Mouse (Mus musculus) liver, embryonic 12.5 days (tissue): ENCODE data around the gene Ttc33. TPM values are rescaled to one million over a fixed set of nuclear protein-coding genes. Genes with fewer than 3 reads are reported as not detected.
"Not testable (repeated sequence)": the region's sequence is repeated elsewhere in the genome, so short reads cannot be mapped to it uniquely, and the experiment has no call there.

ENCODE experiments used
- ATAC-seq: fragments of 200-750 bp; cut with Nextera tagmentation; 2 replicates; pipeline ENCODE4 v1.8.0; 2017; ENCODE audit warnings: moderate number of reproducible peaks, mild to moderate bottlenecking, moderate library complexity
- H3K27ac ChIP-seq: fragments of 300-500 bp; sonication (generic); 2 replicates; pipeline ENCODE4 v1.5.1; 2016; ENCODE audit warnings: mild to moderate bottlenecking
- H3K27me3 ChIP-seq: fragments of 300-500 bp; sonication (generic); replicated peaks from 2 replicates; pipeline ENCODE4 v1.6.1; 2016; ENCODE audit warnings: mild to moderate bottlenecking, moderate library complexity
- H3K36me3 ChIP-seq: fragments of 300-500 bp; sonication (generic); 2 replicates; pipeline ENCODE4 v1.6.1; 2016; ENCODE audit warnings: mild to moderate bottlenecking, moderate library complexity
- H3K4me1 ChIP-seq: fragments of 300-500 bp; sonication (generic); 2 replicates; pipeline ENCODE4 v1.6.1; 2016
- H3K4me2 ChIP-seq: fragments of 300-500 bp; sonication (generic); 2 replicates; pipeline ENCODE4 v1.6.1; 2016; ENCODE audit warnings: mild to moderate bottlenecking, moderate library complexity
- H3K4me3 ChIP-seq: fragments of 300-500 bp; sonication (generic); 2 replicates; pipeline ENCODE4 v1.5.1; 2016; ENCODE audit warnings: mild to moderate bottlenecking, moderate library complexity
- H3K9ac ChIP-seq: fragments of 300-500 bp; sonication (generic); 2 replicates; pipeline ENCODE4 v1.6.1; 2016; ENCODE audit warnings: mild to moderate bottlenecking, moderate library complexity
- H3K9me3 ChIP-seq: fragments of 300-500 bp; sonication (generic); replicated peaks from 2 replicates; pipeline ENCODE4 v1.6.1; 2016; ENCODE audit warnings: mild to moderate bottlenecking, moderate library complexity
- WGBS: fragments of 180-500 bp; shearing (Covaris S2); methylation state at CpG from one replicate; pipeline ENCODE4 v1.1.7; 2016; ENCODE audit not compliant: insufficient replicate concordance; 5-methylcytosine and 5-hydroxymethylcytosine counted together
- polyA plus RNA-seq: library from polyadenylated mRNA; unstranded; fragments of >200 nt; fragmentation: Nextera tagmentation; extraction: Ambion mirVana; gene quantifications from 2 replicates; pipeline ENCODE4 v1.2.1, GENCODE M21; 2016

Ttc33 gene
- polyA plus RNA-seq, 1 experiment from 2014 or later, result 18.9 TPM

DNA sequence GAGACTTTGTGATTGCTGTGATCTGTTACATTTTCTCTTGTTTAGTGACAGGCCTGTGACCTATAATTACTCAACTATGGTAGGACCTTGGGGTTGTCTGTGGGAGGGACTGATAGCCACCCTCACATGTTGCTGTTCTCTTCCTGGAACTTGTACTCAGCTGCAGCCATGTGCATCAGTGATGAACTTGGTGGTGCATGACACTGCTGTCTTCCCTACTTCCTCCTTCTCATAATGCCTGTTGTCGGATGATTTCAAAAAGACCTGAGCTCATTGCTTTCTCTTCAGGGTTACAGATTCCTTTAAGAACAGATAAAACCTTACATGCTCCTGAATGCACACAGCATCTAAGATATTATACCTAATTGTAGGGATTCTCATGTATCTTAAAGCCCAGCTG lies 2.7 kb downstream of the Ttc33 start:
- ATAC-seq, result no peak
- Histone ChIP-seq H3K27ac (no peak overlapping the region), H3K9me3 (no peaks in the 10 kb centered on the region), H3K9ac (no peak overlapping the region), H3K36me3 (peaks cover 31% of the 10 kb centered on the region), H3K4me2 (no peak overlapping the region), H3K4me3 (no peak overlapping the region), H3K27me3 (no peaks in the 10 kb centered on the region), H3K4me1 (peaks cover 34% of the 10 kb centered on the region)
- 50% methylated on average over 1 of the region's 1 CpGs for WGBS

DNA sequence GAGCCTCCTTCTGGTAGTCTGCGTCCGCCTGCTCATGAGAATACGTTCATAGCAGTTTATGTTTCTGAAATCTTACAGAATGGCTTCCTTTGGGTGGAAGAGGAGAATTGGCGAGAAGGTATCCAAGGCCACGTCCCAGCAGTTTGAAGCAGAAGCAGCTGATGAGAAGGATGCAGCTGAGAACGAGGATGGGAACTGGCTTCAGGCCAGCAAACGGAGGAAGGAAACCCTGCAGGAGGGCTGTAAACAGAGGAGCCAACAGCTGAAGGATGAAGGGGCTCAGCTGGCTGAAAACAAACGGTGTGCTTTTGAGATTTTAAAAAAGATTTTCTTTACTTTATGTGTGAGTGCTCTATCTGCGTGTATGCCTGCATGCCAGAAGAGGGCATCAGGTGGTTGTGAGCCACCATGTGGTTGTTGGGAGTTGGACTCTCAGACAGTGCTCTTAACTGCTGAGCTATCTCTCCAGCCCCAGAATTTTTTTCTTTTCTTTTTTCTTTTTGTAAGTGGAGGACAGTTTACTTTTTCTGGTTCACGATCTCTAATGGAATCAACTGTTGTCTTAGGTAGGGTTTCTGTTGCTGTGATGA lies 4.3 kb downstream of the Ttc33 start:
- H3K9ac ChIP-seq, result no peak overlapping the region
- H3K4me3 ChIP-seq, result no peak overlapping the region
- peaks cover 32% of the 10 kb centered on the region for H3K4me1 ChIP-seq
- no peaks in the 10 kb centered on the region for H3K9me3 ChIP-seq
- H3K36me3 ChIP-seq, result peaks cover 31% of the 10 kb centered on the region
- H3K27ac ChIP-seq, result no peak overlapping the region
- 70% methylated on average over 10 of the region's 10 CpGs for WGBS
- ATAC-seq, result no peak
- H3K27me3 ChIP-seq, result no peaks in the 10 kb centered on the region
- H3K4me2 ChIP-seq, result no peak overlapping the region

DNA sequence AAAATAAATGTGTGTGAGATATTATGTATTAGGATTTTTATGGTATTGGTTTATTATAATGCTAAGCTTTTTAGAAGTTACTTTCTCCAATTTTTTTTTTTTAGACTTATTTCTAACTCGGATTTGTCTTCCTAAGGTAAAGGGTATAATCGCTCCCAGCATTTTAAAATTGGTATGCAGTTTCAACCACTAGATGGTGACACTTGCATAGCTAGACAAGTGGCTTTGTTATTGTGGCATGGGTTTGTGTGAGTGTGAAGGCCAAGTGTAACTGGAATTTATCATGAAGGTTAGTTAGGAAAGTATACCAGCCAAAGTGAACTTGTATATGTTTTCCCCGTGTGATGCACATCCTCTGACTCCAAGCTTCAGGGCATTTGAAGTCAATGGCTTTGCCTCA lies 8.5 kb downstream of the Ttc33 start:
- no peak overlapping the region for H3K4me2 ChIP-seq
- no peak overlapping the region for H3K4me3 ChIP-seq
- 73% methylated on average over 3 of the region's 3 CpGs for WGBS
- H3K36me3 ChIP-seq, result peaks cover 31% of the 10 kb centered on the region
- no peak for ATAC-seq
- H3K4me1 ChIP-seq, result peaks cover 41% of the 10 kb centered on the region
- H3K9ac ChIP-seq, result no peak overlapping the region
- H3K27me3 ChIP-seq, result no peaks in the 10 kb centered on the region
- H3K27ac ChIP-seq, result no peak overlapping the region
- H3K9me3 ChIP-seq, result no peaks in the 10 kb centered on the region

- Histone ChIP-seq H3K9me3 (no peaks in the 10 kb centered on the region), H3K36me3 (peaks cover 30% of the 10 kb centered on the region), H3K27me3 (no peaks in the 10 kb centered on the region), H3K4me3 (no peak overlapping the region), H3K27ac (no peak overlapping the region; the same call in 1 of the 2 replicates), H3K9ac (no peak overlapping the region), H3K4me2 (no peak overlapping the region), H3K4me1 (peaks cover 41% of the 10 kb centered on the region)
- WGBS, result 70% methylated on average over 6 of the region's 6 CpGs
- ATAC-seq, result no peak; the same call in 1 of the 2 replicates
Observed at GRCm38 (mm10) chr15:5194446-5194845, 9.1 kb downstream of the Ttc33 start.

- Histone ChIP-seq H3K27ac (no peak overlapping the region), H3K9me3 (no peaks in the 10 kb centered on the region), H3K27me3 (no peaks in the 10 kb centered on the region), H3K9ac (no peak overlapping the region), H3K36me3 (peaks cover 26% of the 10 kb centered on the region), H3K4me1 (peaks cover 41% of the 10 kb centered on the region), H3K4me2 (no peak overlapping the region), H3K4me3 (no peak overlapping the region)
- 76% methylated on average over 9 of the region's 9 CpGs for WGBS
- ATAC-seq, result no peak
Observed at GRCm38 (mm10) chr15:5194931-5195330, 9.6 kb downstream of the Ttc33 start.

- peaks cover 20% of the 10 kb centered on the region for H3K36me3 ChIP-seq
- WGBS, result 21% methylated on average over 4 of the region's 4 CpGs
- peak; percentile 66 for ATAC-seq
- H3K4me3 ChIP-seq, result no peak overlapping the region
- no peaks in the 10 kb centered on the region for H3K27me3 ChIP-seq
- no peak overlapping the region for H3K9ac ChIP-seq
- peak overlapping the region; percentile 26 for H3K4me2 ChIP-seq
- peak overlapping the region; percentile 50 for H3K27ac ChIP-seq
- H3K4me1 ChIP-seq, result peaks cover 44% of the 10 kb centered on the region
- no peaks in the 10 kb centered on the region for H3K9me3 ChIP-seq
Observed at GRCm38 (mm10) chr15:5195987-5196514, 10.7 kb downstream of the Ttc33 start.

DNA sequence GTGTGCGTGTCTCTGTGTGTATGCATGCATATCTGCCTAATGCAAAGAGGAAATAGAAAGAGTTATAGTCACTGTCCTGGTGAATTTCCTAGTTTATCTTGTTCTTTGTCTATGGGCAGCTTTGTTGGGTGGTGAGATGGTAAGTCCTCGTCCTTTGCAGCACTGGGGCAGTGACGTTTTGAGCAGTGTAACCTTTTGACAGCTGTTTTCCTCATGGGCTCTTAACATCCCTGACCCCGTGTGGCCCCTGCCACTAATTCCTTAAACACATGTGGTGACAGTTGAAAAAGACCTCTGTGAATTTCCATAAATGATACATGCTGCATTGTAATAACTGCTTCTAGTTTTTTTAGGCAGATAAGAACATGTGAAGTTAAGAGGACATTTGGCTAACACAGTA lies 11.4 kb downstream of the Ttc33 start:
- Histone ChIP-seq H3K9me3 (no peaks in the 10 kb centered on the region), H3K27ac (no peak overlapping the region), H3K27me3 (no peaks in the 10 kb centered on the region), H3K36me3 (peaks cover 14% of the 10 kb centered on the region), H3K4me3 (no peak overlapping the region), H3K4me2 (no peak overlapping the region), H3K4me1 (peaks cover 48% of the 10 kb centered on the region), H3K9ac (no peak overlapping the region)
- no peak for ATAC-seq
- WGBS, result 54% methylated on average over 4 of the region's 4 CpGs

- H3K9ac ChIP-seq, result no peak overlapping the region
- no peak overlapping the region for H3K4me3 ChIP-seq
- H3K27ac ChIP-seq, result no peak overlapping the region
- H3K36me3 ChIP-seq, result peaks cover 3% of the 10 kb centered on the region; the same call in 1 of the 2 replicates
- no peaks in the 10 kb centered on the region for H3K27me3 ChIP-seq
- no peak for ATAC-seq
- 78% methylated on average over 9 of the region's 9 CpGs for WGBS
- no peak overlapping the region for H3K4me2 ChIP-seq
- no peaks in the 10 kb centered on the region for H3K9me3 ChIP-seq
- 0 out of 2 replicates have a peak, but pooled peaks cover 7% of the 10 kb centered on the region for H3K4me1 ChIP-seq
Observed at GRCm38 (mm10) chr15:5205222-5205621, 19.9 kb downstream of the Ttc33 start.

DNA sequence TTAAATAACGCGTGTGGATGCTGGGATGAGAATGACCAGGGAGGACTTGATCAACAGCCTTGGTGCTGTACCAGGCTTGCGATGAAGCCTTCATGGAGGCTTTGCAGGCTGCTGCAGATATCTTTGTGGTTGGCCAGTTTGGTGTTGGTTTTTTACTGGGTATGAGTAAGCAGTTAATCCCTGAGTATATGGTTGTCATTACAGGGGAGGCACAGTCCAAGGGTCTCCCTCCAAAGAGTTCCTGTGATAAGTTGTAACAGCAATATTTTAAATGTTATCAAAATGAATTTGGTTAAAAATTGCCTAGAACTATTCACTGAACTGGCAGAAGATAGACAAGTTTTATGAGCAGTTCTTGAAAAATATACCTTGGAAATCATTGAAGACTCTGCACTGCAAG lies 23.8 kb downstream of the Ttc33 start:
- H3K9me3 ChIP-seq, result no peaks in the 10 kb centered on the region
- peaks cover 11% of the 10 kb centered on the region; the same call in 1 of the 2 replicates for H3K36me3 ChIP-seq
- 77% methylated on average over 3 of the region's 3 CpGs for WGBS
- H3K4me1 ChIP-seq, result 0 out of 2 replicates have a peak, but pooled peaks cover 3% of the 10 kb centered on the region
- ATAC-seq, result no peak
- no peak overlapping the region for H3K4me3 ChIP-seq
- H3K27ac ChIP-seq, result no peak overlapping the region
- H3K27me3 ChIP-seq, result no peaks in the 10 kb centered on the region
- H3K9ac ChIP-seq, result no peak overlapping the region
- no peak overlapping the region for H3K4me2 ChIP-seq

DNA sequence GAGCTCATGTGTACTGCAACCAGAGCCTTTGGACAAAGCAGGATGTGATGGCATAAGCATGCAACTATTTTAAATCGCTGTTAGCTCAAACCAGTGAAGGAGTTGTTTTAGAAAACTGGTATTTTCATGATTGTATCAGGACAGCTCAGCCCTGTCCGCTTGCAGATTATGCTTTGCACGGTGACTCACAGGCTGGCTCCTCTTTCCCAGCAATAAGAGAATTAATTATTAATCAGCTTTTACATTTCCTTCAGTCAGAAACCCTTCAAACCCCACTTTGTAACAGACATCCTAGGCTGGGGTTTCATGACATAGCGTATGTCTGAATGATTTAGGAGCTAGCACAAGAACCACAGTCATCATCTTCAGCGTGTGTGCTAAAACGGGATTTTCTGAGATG lies 35.2 kb downstream of the Ttc33 start:
- H3K9ac ChIP-seq, result no peak overlapping the region
- no peaks in the 10 kb centered on the region for H3K27me3 ChIP-seq
- H3K9me3 ChIP-seq, result no peaks in the 10 kb centered on the region
- ATAC-seq, result no peak
- WGBS, result 79% methylated on average over 6 of the region's 6 CpGs
- no peak overlapping the region for H3K27ac ChIP-seq
- no peak overlapping the region for H3K4me3 ChIP-seq
- H3K4me2 ChIP-seq, result no peak overlapping the region
- H3K36me3 ChIP-seq, result peaks cover 8% of the 10 kb centered on the region; the same call in 1 of the 2 replicates
- 0 out of 2 replicates have a peak, but pooled peaks cover 6% of the 10 kb centered on the region for H3K4me1 ChIP-seq

DNA sequence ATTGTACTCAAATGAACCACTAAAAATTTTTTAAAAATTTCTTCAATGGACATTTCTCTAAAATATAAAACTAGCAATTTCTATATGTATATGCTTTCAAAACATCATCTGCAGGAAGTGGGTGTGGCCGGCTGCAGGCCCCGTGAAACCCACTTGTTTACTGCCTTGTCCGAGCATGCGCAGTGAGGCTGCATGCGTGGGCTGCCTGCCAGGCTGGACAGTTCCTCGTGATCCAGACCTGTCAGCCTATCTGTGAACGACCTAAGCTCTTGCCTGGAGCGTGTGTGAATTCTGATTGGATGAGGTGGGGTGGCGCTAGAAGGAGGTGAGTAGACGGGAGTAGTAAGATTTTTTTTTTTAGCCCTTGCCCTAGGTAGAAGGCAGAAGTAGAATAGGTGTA lies 45.4 kb downstream of the Ttc33 start:
- not testable (repeated sequence) for H3K27me3 ChIP-seq, H3K9me3 ChIP-seq, ATAC-seq, H3K36me3 ChIP-seq, H3K4me3 ChIP-seq, H3K27ac ChIP-seq, H3K4me1 ChIP-seq, H3K9ac ChIP-seq, H3K4me2 ChIP-seq
- 67% methylated on average over 10 of the region's 10 CpGs for WGBS

DNA sequence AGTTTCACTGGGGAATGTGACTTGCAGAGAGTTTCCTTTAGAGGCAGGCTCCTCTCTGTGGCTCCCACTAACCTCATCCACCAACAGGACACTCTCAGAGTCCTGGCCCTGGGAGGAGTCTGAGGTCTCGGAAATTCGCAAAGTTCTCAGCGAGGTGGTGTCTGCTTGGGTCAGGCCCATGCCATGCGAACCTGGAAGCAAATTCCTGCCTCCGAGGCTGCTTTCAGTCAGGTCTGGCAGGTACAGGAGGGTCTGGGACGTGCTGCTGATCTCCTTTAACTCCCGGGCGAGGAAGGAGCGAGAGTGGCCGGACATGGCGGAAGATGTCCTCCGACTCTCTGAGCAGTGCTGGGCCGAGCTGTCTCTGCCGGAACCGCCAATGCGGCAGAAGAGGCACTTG lies 49.3 kb downstream of the Ttc33 start:
- 87% methylated on average over 16 of the region's 16 CpGs for WGBS
- H3K27me3 ChIP-seq, result no peaks in the 10 kb centered on the region
- no peak overlapping the region for H3K27ac ChIP-seq

DNA sequence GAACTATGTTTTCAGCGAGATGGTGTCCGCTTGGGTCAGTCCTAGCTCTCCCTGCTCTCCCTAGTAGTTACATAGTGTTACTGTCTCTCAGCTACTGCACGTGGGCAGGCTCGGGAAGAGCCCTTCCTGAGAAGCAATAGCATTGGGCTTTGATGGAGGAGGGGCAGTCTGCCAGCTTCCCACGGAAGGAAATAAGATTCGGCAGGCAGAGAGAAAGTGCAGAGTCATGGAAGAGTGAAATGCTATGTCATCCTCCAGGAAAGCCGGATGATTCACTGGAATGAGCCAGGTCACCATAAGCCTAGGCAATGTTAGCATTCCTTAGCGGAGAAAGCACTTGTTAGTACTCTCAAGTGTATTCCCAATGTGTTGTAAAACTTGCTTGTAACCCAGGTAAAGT lies 50.2 kb downstream of the Ttc33 start:
- no peaks in the 10 kb centered on the region for H3K9me3 ChIP-seq
- H3K27me3 ChIP-seq, result no peaks in the 10 kb centered on the region
- peak overlapping the region; percentile 12; the same call in 1 of the 2 replicates for H3K4me2 ChIP-seq
- no peak overlapping the region for H3K27ac ChIP-seq
- H3K4me3 ChIP-seq, result no peak overlapping the region
- ATAC-seq, result peak; percentile 70
- WGBS, result 29% methylated on average over 8 of the region's 8 CpGs
- H3K4me1 ChIP-seq, result peaks cover 48% of the 10 kb centered on the region
- peaks cover 3% of the 10 kb centered on the region for H3K36me3 ChIP-seq
- H3K9ac ChIP-seq, result no peak overlapping the region

More for the DNA sequence above, 49.3 kb downstream of the Ttc33 start:
- H3K4me1 ChIP-seq, result peaks cover 40% of the 10 kb centered on the region
- no peak overlapping the region for H3K4me3 ChIP-seq
- ATAC-seq, result no peak
- no peak overlapping the region for H3K4me2 ChIP-seq
- no peak overlapping the region for H3K9ac ChIP-seq
- H3K9me3 ChIP-seq, result no peaks in the 10 kb centered on the region
- peaks cover 3% of the 10 kb centered on the region for H3K36me3 ChIP-seq
